Mouse (Mus musculus) spleen, adult 2 months (tissue): ENCODE measurements around the gene Ptprf.

Experiments
- CTCF ChIP-seq: fragments of 200-500 bp; IDR thresholded peaks from 2 replicates; pipeline ENCODE4 v1.5.1; 2011; ENCODE audit warnings: mild to moderate bottlenecking, inconsistent platforms; ENCODE audit not compliant: insufficient read depth, insufficient read length, insufficient replicate concordance; ENCODE audit errors: extremely low read depth
- POLR2A ChIP-seq: fragments of 200-500 bp; IDR thresholded peaks from 2 replicates; pipeline ENCODE4 v1.6.1; 2011; ENCODE audit warnings: low read depth, low read length, inconsistent platforms

- TF ChIP-seq CTCF: no peak
- TF ChIP-seq POLR2A: no peak
Observed at GRCm38 (mm10) chr4:118280506-118280905, 10.7 kb downstream of the Ptprf start.
